ENCODE assay signal across 23 mouse cellular contexts in genomic region chr2:97332084-97332682, GRCm38 (mm10).
A peak's percentile ranks its signal among the peaks of the same experiment; 100 is the strongest.
DNase-seq lines count a peak whose midpoint lies in the region; ATAC-seq lines count a peak whose summit lies in the region.
"Had no signal": no experiment of that assay in that cellular context is flagged by ENCODE, and none has a peak within 500 bp of the region (broad histone marks: within the 10 kb centered on the region; RNA-seq: fewer than 3 reads in every experiment).

No protein-coding gene starts in this region.

- 43% methylated on average over 1 of the region's 1 CpGs for WGBS in embryonic facial prominence, embryonic 12.5 days
- 53% methylated on average over 1 of the region's 1 CpGs for WGBS in embryonic facial prominence, embryonic 10.5 days
- WGBS in midbrain, embryonic 11.5 days = 50% methylated on average over 1 of the region's 1 CpGs
- WGBS in midbrain, embryonic 14.5 days = 59% methylated on average over 1 of the region's 1 CpGs
- 35% methylated on average over 1 of the region's 1 CpGs for WGBS in embryonic facial prominence, embryonic 14.5 days

- no peaks in the 10 kb centered on the region for H3K36me3 ChIP-seq in embryonic facial prominence, embryonic 12.5 days
- H3K36me3 ChIP-seq in embryonic facial prominence, embryonic 10.5 days (replicated peaks) = no peaks in the 10 kb centered on the region
- no peaks in the 10 kb centered on the region for H3K36me3 ChIP-seq in midbrain, embryonic 11.5 days (ENCODE audit: control insufficient read depth, insufficient read depth, low read length)
- no peaks in the 10 kb centered on the region for H3K36me3 ChIP-seq in midbrain, embryonic 14.5 days (ENCODE audit: control insufficient read depth, insufficient read depth, low read length)
- H3K36me3 ChIP-seq in embryonic facial prominence, embryonic 14.5 days (ENCODE audit: control insufficient read depth, insufficient read depth, low read length) = no peaks in the 10 kb centered on the region
- H3K36me3 ChIP-seq: forebrain, embryonic 15.5 days; G1E had no signal

- H3K9ac ChIP-seq in embryonic facial prominence, embryonic 12.5 days = no peak overlapping the region
- H3K9ac ChIP-seq in midbrain, embryonic 11.5 days (ENCODE audit: low read length) = no peak overlapping the region
- no peak overlapping the region for H3K9ac ChIP-seq in midbrain, embryonic 14.5 days (replicated peaks; ENCODE audit: low read length)
- no peak overlapping the region for H3K9ac ChIP-seq in embryonic facial prominence, embryonic 14.5 days (ENCODE audit: low read depth, low read length)
- H3K9ac ChIP-seq: forebrain, embryonic 13.5 days; forebrain, embryonic 15.5 days; forebrain, postnatal 0 days had no signal

- 0 out of 2 replicates have a peak, but pooled peaks have one; percentile 52 for ATAC-seq in embryonic facial prominence, embryonic 12.5 days (ENCODE audit: insufficient number of reproducible peaks, insufficient read depth, low FRiP score, low TSS enrichment)
- ATAC-seq in midbrain, embryonic 11.5 days (ENCODE audit: low FRiP score) = no peak
- ATAC-seq in midbrain, embryonic 14.5 days (ENCODE audit: low FRiP score, low TSS enrichment) = no peak
- ATAC-seq in embryonic facial prominence, embryonic 14.5 days (ENCODE audit: low read depth) = peak; percentile 95
- ATAC-seq: activated CD4-positive, CD25-positive, alpha-beta regulatory T cell, adult 4 months; CD4-positive, CD25-positive, alpha-beta regulatory T cell, adult 4 months; forebrain, embryonic 13.5 days; forebrain, embryonic 15.5 days; forebrain, postnatal 0 days; Patski had no signal

- H3K27me3 ChIP-seq in embryonic facial prominence, embryonic 12.5 days = no peaks in the 10 kb centered on the region
- no peaks in the 10 kb centered on the region for H3K27me3 ChIP-seq in embryonic facial prominence, embryonic 10.5 days (replicated peaks; ENCODE audit: low read depth, poor library complexity, severe bottlenecking)
- H3K27me3 ChIP-seq in midbrain, embryonic 11.5 days (ENCODE audit: control insufficient read depth, insufficient read depth, low read length) = no peaks in the 10 kb centered on the region
- no peaks in the 10 kb centered on the region for H3K27me3 ChIP-seq in midbrain, embryonic 14.5 days (ENCODE audit: control insufficient read depth, insufficient read depth, low read length)
- no peaks in the 10 kb centered on the region for H3K27me3 ChIP-seq in embryonic facial prominence, embryonic 14.5 days (replicated peaks; ENCODE audit: control insufficient read depth, insufficient read depth, low read length)
- H3K27me3 ChIP-seq: CH12.LX; forebrain, embryonic 13.5 days; forebrain, embryonic 15.5 days; Patski had no signal

- no peak for DNase-seq in embryonic facial prominence, embryonic 10.5 days (ENCODE audit: low spot score)
- DNase-seq in midbrain, embryonic 11.5 days (ENCODE audit: low spot score, missing footprints) = peak; percentile 70
- DNase-seq in midbrain, embryonic 14.5 days = no peak
- DNase-seq in embryonic facial prominence, embryonic 14.5 days (ENCODE audit: low spot score) = peak; percentile 8
- no peak for DNase-seq in right cerebral cortex, postnatal 25 days
- DNase-seq: adrenal gland, adult 8-10 months; adrenal gland, postnatal 14 days; adrenal gland, postnatal 36 days; B cell, adult 2 months; cerebellum, adult 11-12 months; cerebellum, adult 2 months; cerebellum, adult 9-10 months; cerebellum, postnatal 10 days; cerebellum, postnatal 25 days; forebrain, postnatal 0 days had no signal

- no peak overlapping the region for H3K4me3 ChIP-seq in embryonic facial prominence, embryonic 12.5 days
- H3K4me3 ChIP-seq in embryonic facial prominence, embryonic 10.5 days = no peak overlapping the region
- H3K4me3 ChIP-seq in midbrain, embryonic 11.5 days (ENCODE audit: low read depth, low read length) = no peak overlapping the region
- H3K4me3 ChIP-seq in midbrain, embryonic 14.5 days (replicated peaks; ENCODE audit: low read depth, low read length) = no peak overlapping the region
- no peak overlapping the region for H3K4me3 ChIP-seq in embryonic facial prominence, embryonic 14.5 days (ENCODE audit: low read depth, low read length)
- H3K4me3 ChIP-seq: forebrain, embryonic 13.5 days; forebrain, embryonic 15.5 days had no signal

- no peaks in the 10 kb centered on the region for H3K4me1 ChIP-seq in embryonic facial prominence, embryonic 12.5 days
- no peaks in the 10 kb centered on the region for H3K4me1 ChIP-seq in embryonic facial prominence, embryonic 10.5 days
- H3K4me1 ChIP-seq in midbrain, embryonic 11.5 days (ENCODE audit: control insufficient read depth, insufficient read depth, low read length) = no peaks in the 10 kb centered on the region
- no peaks in the 10 kb centered on the region for H3K4me1 ChIP-seq in midbrain, embryonic 14.5 days (ENCODE audit: control insufficient read depth, insufficient read depth, low read length)
- H3K4me1 ChIP-seq in embryonic facial prominence, embryonic 14.5 days (ENCODE audit: control insufficient read depth, insufficient read depth, low read length) = no peaks in the 10 kb centered on the region
- H3K4me1 ChIP-seq: forebrain, embryonic 13.5 days; forebrain, embryonic 15.5 days had no signal

- no peak overlapping the region for H3K4me2 ChIP-seq in embryonic facial prominence, embryonic 12.5 days (replicated peaks)
- no peak overlapping the region for H3K4me2 ChIP-seq in midbrain, embryonic 11.5 days
- H3K4me2 ChIP-seq in midbrain, embryonic 14.5 days (ENCODE audit: low read length) = no peak overlapping the region
- no peak overlapping the region for H3K4me2 ChIP-seq in embryonic facial prominence, embryonic 14.5 days (ENCODE audit: low read depth, low read length)
- H3K4me2 ChIP-seq: forebrain, embryonic 13.5 days; forebrain, embryonic 15.5 days had no signal

- no peak overlapping the region for H3K27ac ChIP-seq in embryonic facial prominence, embryonic 12.5 days
- no peak overlapping the region for H3K27ac ChIP-seq in embryonic facial prominence, embryonic 10.5 days (replicated peaks)
- no peak overlapping the region for H3K27ac ChIP-seq in midbrain, embryonic 11.5 days (ENCODE audit: low read depth, low read length)
- no peak overlapping the region for H3K27ac ChIP-seq in midbrain, embryonic 14.5 days (replicated peaks; ENCODE audit: low read depth, low read length)
- H3K27ac ChIP-seq in embryonic facial prominence, embryonic 14.5 days (replicated peaks; ENCODE audit: low read depth, low read length) = no peak overlapping the region
- H3K27ac ChIP-seq: forebrain, embryonic 13.5 days; forebrain, embryonic 15.5 days had no signal

- no peaks in the 10 kb centered on the region for H3K9me3 ChIP-seq in embryonic facial prominence, embryonic 12.5 days
- no peaks in the 10 kb centered on the region for H3K9me3 ChIP-seq in embryonic facial prominence, embryonic 10.5 days
- no peaks in the 10 kb centered on the region for H3K9me3 ChIP-seq in midbrain, embryonic 11.5 days (ENCODE audit: control insufficient read depth, low read length)
- H3K9me3 ChIP-seq in midbrain, embryonic 14.5 days (ENCODE audit: control insufficient read depth, low read length) = no peaks in the 10 kb centered on the region
- no peaks in the 10 kb centered on the region for H3K9me3 ChIP-seq in embryonic facial prominence, embryonic 14.5 days (ENCODE audit: control insufficient read depth, low read length)
- H3K9me3 ChIP-seq: forebrain, embryonic 13.5 days; forebrain, embryonic 15.5 days had no signal

Comparison
In these comparisons a context has a peak if more than half of its experiments do, and no peak if none do; other contexts are left out.
1. DNase-seq: peak in midbrain, embryonic 11.5 days (single experiment) and embryonic facial prominence, embryonic 14.5 days (single experiment); none in embryonic facial prominence, embryonic 10.5 days (single experiment), midbrain, embryonic 14.5 days (single experiment) and right cerebral cortex, postnatal 25 days (single experiment).
2. ATAC-seq: peak in embryonic facial prominence, embryonic 12.5 days (single experiment) and embryonic facial prominence, embryonic 14.5 days (single experiment); none in midbrain, embryonic 11.5 days (single experiment) and midbrain, embryonic 14.5 days (single experiment).